Mouse (Mus musculus): ENCODE results near the gene Nudcd2. TPM values are rescaled to one million over a fixed set of nuclear protein-coding genes. Genes with fewer than 3 reads are reported as not detected.

Gene Nudcd2
- total and polyA plus RNA-seq, 3 experiments = 89.8 to 221 (median 119) TPM

- DNase-seq (ENCODE audit: extremely low read depth) = peak; percentile 97
- TF ChIP-seq MXI1 (IDR thresholded peaks at IDR 0.05; ENCODE audit: low read depth, low read length) (peak; percentile 96), SIN3A (IDR thresholded peaks at IDR 0.05; ENCODE audit: low read length) (peak; percentile 95), GABPA (IDR thresholded peaks at IDR 0.05; ENCODE audit: insufficient replicate concordance, low read depth, low read length) (no peak), KAT2A (IDR thresholded peaks at IDR 0.05; ENCODE audit: insufficient replicate concordance, low read length) (0 out of 2 replicates have a peak, but pooled peaks have one; percentile 68), NELFE (IDR thresholded peaks at IDR 0.05; ENCODE audit: low read depth, low read length) (peak; percentile 84), CHD1 (IDR thresholded peaks at IDR 0.05; ENCODE audit: low read depth, low read length) (0 out of 2 replicates have a peak, but pooled peaks have one; percentile 29), ZC3H11A (IDR thresholded peaks at IDR 0.05; ENCODE audit: low read depth, low read length) (no peak), EP300 (IDR thresholded peaks at IDR 0.05; ENCODE audit: low read length) (no peak), JUN (IDR thresholded peaks at IDR 0.05; ENCODE audit: insufficient read depth, low read depth, low read length) (no peak), CHD2 (IDR thresholded peaks at IDR 0.05; ENCODE audit: low read length) (peak; percentile 48; the same call in 1 of the 2 replicates), BHLHE40 (IDR thresholded peaks at IDR 0.05; ENCODE audit: low read depth, low read length) (peak; percentile 51), CTCF (conservative IDR thresholded peaks at IDR 0.05 in 1 of 2, IDR thresholded peaks at IDR 0.05 in 1 of 2; ENCODE audit: low read depth in 2 of 2, low read length in 2 of 2) (no peak), POLR2AphosphoS2 (IDR thresholded peaks at IDR 0.05; ENCODE audit: low read depth, low read length) (no peak), RAD21 (IDR thresholded peaks at IDR 0.05; ENCODE audit: low read depth, low read length) (no peak), HCFC1 (IDR thresholded peaks at IDR 0.05; ENCODE audit: low read depth, low read length) (peak; percentile 78), UBTF (IDR thresholded peaks at IDR 0.05; ENCODE audit: low read depth, low read length) (peak; percentile 81; the same call in 1 of the 2 replicates), TBP (conservative IDR thresholded peaks at IDR 0.05; ENCODE audit: low read depth, low read length) (peak; percentile 90), ZMIZ1 (IDR thresholded peaks at IDR 0.05; ENCODE audit: low read depth, low read length) (peak; percentile 74; the same call in 1 of the 2 replicates), MYC (IDR thresholded peaks at IDR 0.05; ENCODE audit: low read depth, low read length) (peak; percentile 87), MAX (IDR thresholded peaks at IDR 0.05; ENCODE audit: low read length) (peak; percentile 95), MEF2A (IDR thresholded peaks at IDR 0.05; ENCODE audit: borderline replicate concordance, low read depth, low read length) (no peak), ZKSCAN1 (IDR thresholded peaks at IDR 0.05; ENCODE audit: borderline replicate concordance, low read depth, low read length) (no peak), JUND (conservative IDR thresholded peaks at IDR 0.05; ENCODE audit: low read depth, low read length) (no peak), TCF12 (IDR thresholded peaks at IDR 0.05; ENCODE audit: low read depth, low read length) (peak; percentile 85), USF2 (conservative IDR thresholded peaks at IDR 0.05; ENCODE audit: low read depth, low read length) (peak; percentile 58), SMC3 (IDR thresholded peaks at IDR 0.05; ENCODE audit: low read depth, low read length) (no peak), IRF4 (IDR thresholded peaks at IDR 0.05; ENCODE audit: low read depth, low read length) (0 out of 2 replicates have a peak, but pooled peaks have one; percentile 9), USF1 (IDR thresholded peaks at IDR 0.05; ENCODE audit: low read depth, low read length) (peak; percentile 81), MAZ (IDR thresholded peaks at IDR 0.05; ENCODE audit: low read depth, low read length) (no peak), PAX5 (IDR thresholded peaks at IDR 0.05; ENCODE audit: low read length) (no peak), ETS1 (conservative IDR thresholded peaks at IDR 0.05; ENCODE audit: low read depth, low read length) (no peak), RCOR1 (conservative IDR thresholded peaks at IDR 0.05; ENCODE audit: low read depth, low read length) (no peak), NRF1 (IDR thresholded peaks at IDR 0.05; ENCODE audit: low read depth, low read length) (peak; percentile 50), MAFK (IDR thresholded peaks at IDR 0.05; ENCODE audit: insufficient replicate concordance, low read length) (no peak), ZNF384 (IDR thresholded peaks at IDR 0.05; ENCODE audit: low read depth, low read length) (no peak), ELF1 (IDR thresholded peaks at IDR 0.05; ENCODE audit: low read depth, low read length) (peak; percentile 99), POLR2A (IDR thresholded peaks at IDR 0.05; ENCODE audit: low read depth, low read length) (peak; percentile 93), E2F4 (IDR thresholded peaks at IDR 0.05; ENCODE audit: insufficient replicate concordance, low read depth, low read length) (no peak)
- H3K27ac ChIP-seq (ENCODE audit: insufficient read depth, low read depth) = peak overlapping the region; percentile 67
- H3K4me1 ChIP-seq (ENCODE audit: control insufficient read depth in 1 of 2, insufficient read depth in 2 of 2) = peaks cover 7 to 20% of the 10 kb centered on the region in 2 experiments
- peak overlapping the region; percentile 88 for H3K4me2 ChIP-seq (ENCODE audit: insufficient read depth, low read depth, poor library complexity, severe bottlenecking)
- in situ Hi-C loops (cut with MboI; ENCODE audit: low pct_ligation_motif_present, low pct_unique_long_range_greater_than_20kb, low sequenced_read_pairs) = loop anchor here (10.0 kb wide), 1 partner anchor 62 kb away; the partner anchor contains the start of gene Ccng1
- no peaks in the 10 kb centered on the region for H3K27me3 ChIP-seq (replicated peaks)
- peaks cover 5 to 22% of the 10 kb centered on the region in 2 experiments for H3K36me3 ChIP-seq (replicated peaks in 1 of 2; ENCODE audit: control insufficient read depth in 1 of 2, insufficient read depth in 1 of 2, low read length in 1 of 2)
- H3K9ac ChIP-seq (ENCODE audit: insufficient read depth, low read depth) = peak overlapping the region; percentile 88
- no peaks in the 10 kb centered on the region for H3K9me3 ChIP-seq (replicated peaks; ENCODE audit: low read length)
- peaks cover 39% of the 10 kb centered on the region for H3K79me2 ChIP-seq (replicated peaks; ENCODE audit: control insufficient read depth, extremely low read depth, insufficient read depth, poor library complexity, severe bottlenecking)
- H3K4me3 ChIP-seq (replicated peaks in 1 of 3; ENCODE audit: low read depth in 2 of 3, low read length in 2 of 3, poor library complexity in 1 of 3) = peak overlapping the region; percentile 85 to 93 (median 89)
- dilution Hi-C loops (cut with MboI; ENCODE audit: extremely low pct_ligation_motif_present, extremely low pct_unique_long_range_greater_than_20kb, low sequenced_read_pairs) = no loop called here
Observed at GRCm38 (mm10) chr11:40692511-40693365, 40.7 kb upstream of the Nudcd2 start.
